Comparison of ENCODE assay signal across 8 mouse cellular contexts in the genomic region with DNA sequence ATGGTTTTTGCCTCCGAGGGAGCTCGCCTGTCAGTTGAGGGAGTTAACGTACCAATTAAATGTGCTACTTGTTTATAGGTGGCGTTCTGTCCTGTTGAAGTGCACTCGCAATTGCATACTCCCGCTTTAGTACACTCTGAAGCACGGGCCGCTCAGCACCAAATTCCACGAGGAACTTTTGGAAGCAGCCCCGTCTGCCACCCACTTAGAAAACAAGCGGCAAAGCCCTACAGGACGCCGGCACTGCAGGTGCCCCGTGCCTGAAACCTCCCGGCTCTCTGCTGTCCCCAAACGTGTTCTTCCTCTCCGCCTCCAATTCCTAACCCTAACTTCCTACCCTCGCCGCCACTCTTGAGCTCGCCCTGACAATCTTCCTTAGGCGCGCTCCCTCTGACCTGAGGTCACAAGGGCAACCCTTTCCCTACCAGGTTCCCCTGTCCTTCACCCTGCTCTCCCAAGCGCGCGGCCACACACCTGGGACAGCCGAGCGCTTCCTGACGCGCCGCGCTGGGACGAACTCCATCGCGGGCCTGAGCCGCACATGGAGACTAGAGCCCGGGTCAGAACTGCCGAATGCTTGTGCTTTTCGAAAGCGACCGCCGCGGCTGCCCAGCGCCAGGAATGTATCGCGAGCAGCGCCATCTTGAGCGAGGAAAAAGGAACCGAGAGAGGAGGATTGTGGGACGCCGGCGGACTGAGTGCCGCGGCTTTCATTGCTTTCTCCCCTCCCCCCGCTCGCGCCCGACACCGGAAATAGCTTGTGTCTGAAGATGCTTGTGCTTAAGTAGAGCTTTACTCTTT. TPM values are rescaled to one million over a fixed set of nuclear protein-coding genes. Genes with fewer than 3 reads are reported as not detected.
DNase-seq lines count a peak whose midpoint lies in the region; ATAC-seq and TF ChIP-seq lines count a peak whose summit lies in the region.

Gene Abcb7 (minus strand): TSS at position 674 of the 801 bp plus-strand sequence.

- H3K4me2 ChIP-seq in forebrain, embryonic 16.5 days (ENCODE audit: low read length) = peak within 1 kb of the TSS; percentile 54
- peak within 1 kb of the TSS; percentile 52 for H3K4me2 ChIP-seq in neural tube, embryonic 15.5 days

- no peak for TF ChIP-seq EP300 in MEL (IDR thresholded peaks at IDR 0.05; ENCODE audit: low read depth in 1 of 2, low read length in 2 of 2)

- no peak for TF ChIP-seq RAD21 in MEL (IDR thresholded peaks at IDR 0.05; ENCODE audit: low read depth, low read length)

- TF ChIP-seq CTCF in MEL (IDR thresholded peaks at IDR 0.05 in 2 of 3, conservative IDR thresholded peaks at IDR 0.05 in 1 of 3; ENCODE audit: control insufficient read depth in 1 of 3, insufficient read depth in 1 of 3, low read depth in 2 of 3, low read length in 3 of 3, poor library complexity in 1 of 3, severe bottlenecking in 1 of 3) = 0 out of 6 replicates have a peak, but pooled peaks of 1 of the 3 experiments have one; percentile 5
- no peak; the same call in none of the 2 replicates for TF ChIP-seq CTCF in layer of hippocampus, adult 2 months (conservative IDR thresholded peaks at IDR 0.05)
- no peak for TF ChIP-seq CTCF in lung, adult 2 months (IDR thresholded peaks at IDR 0.05; ENCODE audit: insufficient read depth, low read length)

- intact Hi-C loops in heart, postnatal 36 days (cut with DNase I) = loop anchor here (5.0 kb wide), 1 partner anchor 69 kb away; the partner anchor contains the start of gene Uprt

- H3K27me3 ChIP-seq in MEL (ENCODE audit: control insufficient read depth in 1 of 2, insufficient read depth in 2 of 2, low read length in 2 of 2) = no peaks in the 10 kb centered on the region
- 0 out of 2 replicates have a peak, but pooled peaks cover 3% of the 10 kb centered on the region for H3K27me3 ChIP-seq in forebrain, embryonic 16.5 days (replicated peaks; ENCODE audit: control insufficient read depth, insufficient read depth, low read length)
- peaks cover 6% of the 10 kb centered on the region; the same call in 1 of the 2 replicates for H3K27me3 ChIP-seq in neural tube, embryonic 15.5 days (replicated peaks)

- H3K79me2 ChIP-seq in MEL (ENCODE audit: control insufficient read depth, insufficient read depth, low read length, poor library complexity) = peaks cover 24% of the 10 kb centered on the region

- H3K4me1 ChIP-seq in MEL (ENCODE audit: control insufficient read depth in 1 of 2, insufficient read depth in 2 of 2, low read length in 2 of 2) = peaks cover 0 to 3% of the 10 kb centered on the region in 2 experiments; a peak in 2 of 4 replicates
- H3K4me1 ChIP-seq in forebrain, embryonic 16.5 days (replicated peaks; ENCODE audit: control insufficient read depth, insufficient read depth, low read length) = no peaks in the 10 kb centered on the region
- no peaks in the 10 kb centered on the region; the same call in 1 of the 2 replicates for H3K4me1 ChIP-seq in lung, adult 2 months (ENCODE audit: control insufficient read depth, insufficient read depth, low read length)
- no peaks in the 10 kb centered on the region for H3K4me1 ChIP-seq in neural tube, embryonic 15.5 days

- peak; percentile 56 to 77; a peak in 2 of 4 replicates for TF ChIP-seq POLR2A in MEL (IDR thresholded peaks at IDR 0.05; ENCODE audit: control insufficient read depth in 1 of 2, insufficient read depth in 1 of 2, low read depth in 1 of 2, low read length in 2 of 2, poor library complexity in 1 of 2)
- no peak for TF ChIP-seq POLR2A in lung, adult 2 months (IDR thresholded peaks at IDR 0.05; ENCODE audit: borderline replicate concordance, extremely low read depth, low read depth, low read length)

- no peaks in the 10 kb centered on the region for H3K9me3 ChIP-seq in MEL (replicated peaks; ENCODE audit: insufficient read depth, low read length)
- H3K9me3 ChIP-seq in forebrain, embryonic 16.5 days (ENCODE audit: control insufficient read depth, low read length) = no peaks in the 10 kb centered on the region
- no peaks in the 10 kb centered on the region for H3K9me3 ChIP-seq in neural tube, embryonic 15.5 days (replicated peaks)

- peak within 1 kb of the TSS; percentile 74 for H3K27ac ChIP-seq in MEL (ENCODE audit: control insufficient read depth, low read depth, low read length)
- H3K27ac ChIP-seq in forebrain, embryonic 16.5 days (ENCODE audit: low read length) = peak within 1 kb of the TSS; percentile 92
- peak within 1 kb of the TSS; percentile 92 for H3K27ac ChIP-seq in layer of hippocampus, adult 2 months
- H3K27ac ChIP-seq in neural tube, embryonic 15.5 days (replicated peaks) = peak within 1 kb of the TSS; percentile 90

- peak; percentile 98 for ATAC-seq in forebrain, embryonic 16.5 days
- peak; percentile 98 for ATAC-seq in neural tube, embryonic 15.5 days (ENCODE audit: low FRiP score)

- peaks cover 0 to 22% of the 10 kb centered on the region in 2 experiments; a peak in 2 of 4 replicates for H3K36me3 ChIP-seq in MEL (ENCODE audit: control insufficient read depth in 1 of 2, insufficient read depth in 2 of 2, low read length in 2 of 2)
- H3K36me3 ChIP-seq in forebrain, embryonic 16.5 days (ENCODE audit: control insufficient read depth, insufficient read depth) = no peaks in the 10 kb centered on the region
- H3K36me3 ChIP-seq in neural tube, embryonic 15.5 days = no peaks in the 10 kb centered on the region

- DNase-seq in MEL (ENCODE audit: low read depth, low spot score) = peak; percentile 89
- peak; percentile 83 to 85 for DNase-seq in cerebellum, adult 18-20 months
- peak; percentile 78 to 80 for DNase-seq in heart, postnatal 36 days
- DNase-seq in layer of hippocampus, adult 2 months (ENCODE audit: low spot score in 2 of 2) = peak; percentile 81 to 86
- DNase-seq in lung, adult 2 months = peak; percentile 69
- peak; percentile 87 for DNase-seq in testis, postnatal 10 days (ENCODE audit: low spot score)

- peak within 1 kb of the TSS; percentile 86 for H3K9ac ChIP-seq in MEL (ENCODE audit: control insufficient read depth, low read depth, low read length, poor library complexity, severe bottlenecking)
- H3K9ac ChIP-seq in forebrain, embryonic 16.5 days (replicated peaks; ENCODE audit: low read depth, low read length) = peak within 1 kb of the TSS; percentile 75
- peak within 1 kb of the TSS; percentile 69 for H3K9ac ChIP-seq in neural tube, embryonic 15.5 days (replicated peaks)

- 15% methylated on average over 56 of the region's 58 CpGs for WGBS in forebrain, embryonic 16.5 days
- 25% methylated on average over 58 of the region's 58 CpGs for WGBS in lung, adult 2 months
- WGBS in neural tube, embryonic 15.5 days = 20% methylated on average over 58 of the region's 58 CpGs

- peak within 1 kb of the TSS; percentile 74 to 77 for H3K4me3 ChIP-seq in MEL (ENCODE audit: control insufficient read depth in 1 of 2, insufficient read depth in 1 of 2, low read depth in 2 of 2, low read length in 2 of 2)
- peak within 1 kb of the TSS; percentile 71 for H3K4me3 ChIP-seq in forebrain, embryonic 16.5 days (replicated peaks; ENCODE audit: low read length)
- H3K4me3 ChIP-seq in layer of hippocampus, adult 2 months = peak within 1 kb of the TSS; percentile 75
- peak within 1 kb of the TSS; percentile 97 for H3K4me3 ChIP-seq in lung, adult 2 months (replicated peaks; ENCODE audit: extremely low read depth, low read depth, low read length)
- peak within 1 kb of the TSS; percentile 64 for H3K4me3 ChIP-seq in neural tube, embryonic 15.5 days (replicated peaks)

TF ChIP-seq in MEL, 35 proteins besides CTCF, POLR2A, EP300 and RAD21 (continues in another document):
- TF ChIP-seq TBP (IDR thresholded peaks at IDR 0.05; ENCODE audit: low read depth, low read length) (peak; percentile 65), MXI1 (IDR thresholded peaks at IDR 0.05; ENCODE audit: low read depth, low read length) (no peak), E2F4 (IDR thresholded peaks at IDR 0.05; ENCODE audit: borderline replicate concordance, low read depth, low read length) (no peak), MAX (IDR thresholded peaks at IDR 0.05; ENCODE audit: low read length) (peak; percentile 31; the same call in 1 of the 2 replicates), JUND (IDR thresholded peaks at IDR 0.05; ENCODE audit: low read depth, low read length) (no peak), UBTF (IDR thresholded peaks at IDR 0.05; ENCODE audit: borderline replicate concordance, insufficient read depth, low read depth, low read length) (no peak), MAZ (IDR thresholded peaks at IDR 0.05; ENCODE audit: low read depth, low read length) (no peak), NRF1 (IDR thresholded peaks at IDR 0.05; ENCODE audit: insufficient read depth, low read depth, low read length, poor library complexity, severe bottlenecking) (no peak), ELF1 (IDR thresholded peaks at IDR 0.05; ENCODE audit: low read depth, low read length) (peak; percentile 74), MYB (IDR thresholded peaks at IDR 0.05; ENCODE audit: low read depth, low read length) (no peak), RCOR1 (IDR thresholded peaks at IDR 0.05; ENCODE audit: low read depth, low read length) (0 out of 2 replicates have a peak, but pooled peaks have one; percentile 16), ZC3H11A (IDR thresholded peaks at IDR 0.05; ENCODE audit: low read depth, low read length) (no peak), POLR2AphosphoS5 (IDR thresholded peaks at IDR 0.05; ENCODE audit: borderline replicate concordance, low read depth, low read length) (no peak), USF2 (IDR thresholded peaks at IDR 0.05; ENCODE audit: borderline replicate concordance in 1 of 2, insufficient read depth in 1 of 2, low read depth in 1 of 2, low read length in 2 of 2) (no peak), GATA1 (IDR thresholded peaks at IDR 0.05; ENCODE audit: low read depth, low read length) (no peak), MEF2A (IDR thresholded peaks at IDR 0.05; ENCODE audit: extremely low read depth, insufficient replicate concordance, low read depth, low read length, poor library complexity, severe bottlenecking) (no peak), TCF12 (IDR thresholded peaks at IDR 0.05; ENCODE audit: low read depth, low read length) (peak; percentile 51), MAFK (IDR thresholded peaks at IDR 0.05; ENCODE audit: borderline replicate concordance, low read depth, low read length) (no peak), ETS1 (IDR thresholded peaks at IDR 0.05; ENCODE audit: low read depth, low read length) (no peak; the same call in 1 of the 2 replicates), HCFC1 (IDR thresholded peaks at IDR 0.05; ENCODE audit: low read depth, low read length) (peak; percentile 77)

RNA-seq across cellular contexts. Expression of gene Abcb7, which starts in this region (rescaled TPM):
- total RNA-seq in MEL (2012; rRNA removed) = 22.0 and 24.3 TPM in 2 replicates
- polyA plus RNA-seq in MEL (2012; ENCODE audit: insufficient read depth in 1 of 2, insufficient read length in 2 of 2, low read depth in 1 of 2, low replicate concordance in 2 of 2, missing spikeins in 1 of 2) = 10 to 100 TPM in 1 of 2 experiments, not detected in 1; 22.0 TPM
- 10.1 and 11.2 TPM in 2 replicates for polyA plus RNA-seq in forebrain, embryonic 16.5 days (2015; fragmentation: Nextera tagmentation; extraction: Ambion mirVana)
- total RNA-seq in heart, postnatal 36 days (2021) = 10 to 100 TPM; 33.2 to 39.7 TPM
- total RNA-seq in layer of hippocampus, adult 2 months (2021) = 10 to 100 TPM; 30.4 to 30.8 TPM
- 2.3 and 2.5 TPM in 2 replicates for polyA plus RNA-seq in lung, adult 2 months (2012; rRNA removed)
- 5.8 and 6.7 TPM in 2 replicates for polyA plus RNA-seq in neural tube, embryonic 15.5 days (2015; fragmentation: Nextera tagmentation; extraction: Ambion mirVana)

Comparison
In these comparisons a context has a peak if more than half of its experiments do, and no peak if none do; other contexts are left out.
1. Peak in every context shown above with its lines: DNase-seq, ATAC-seq, H3K4me3 ChIP-seq and H3K27ac ChIP-seq.